Comparison of ENCODE assay signal across 19 mouse cellular contexts in genomic region chrX:167171281-167171680, GRCm38 (mm10). TPM values are rescaled to one million over a fixed set of nuclear protein-coding genes. Genes with fewer than 3 reads are reported as not detected.
DNase-seq lines count a peak whose midpoint lies in the region; ATAC-seq and TF ChIP-seq lines count a peak whose summit lies in the region.
"Had no signal": no experiment of that assay in that cellular context is flagged by ENCODE, and none has a peak within 500 bp of the region (broad histone marks: within the 10 kb centered on the region; RNA-seq: fewer than 3 reads in every experiment).

No protein-coding gene starts in this region.

- H3K27ac ChIP-seq in spleen, adult 2 months (ENCODE audit: insufficient read depth, low read length), result peak overlapping the region; percentile 5; the same call in 1 of the 2 replicates
- H3K27ac ChIP-seq in bone marrow macrophage, adult 2 months (ENCODE audit: insufficient read depth, low read depth, low read length), result peak overlapping the region; percentile 82
- H3K27ac ChIP-seq: embryonic facial prominence, embryonic 13.5 days; forebrain, embryonic 15.5 days; heart, embryonic 10.5 days; hindbrain, embryonic 13.5 days; hindbrain, postnatal 0 days had no signal

- no peak for TF ChIP-seq POLR2A in spleen, adult 2 months (IDR thresholded peaks at IDR 0.05; ENCODE audit: low read depth, low read length)
- TF ChIP-seq POLR2A in bone marrow macrophage, adult 2 months (IDR thresholded peaks at IDR 0.05; ENCODE audit: borderline replicate concordance, low read depth, low read length), result no peak

- TF ChIP-seq CTCF in spleen, adult 2 months (IDR thresholded peaks at IDR 0.05; ENCODE audit: extremely low read depth, insufficient read depth, insufficient read length, insufficient replicate concordance), result no peak
- TF ChIP-seq CTCF in bone marrow macrophage, adult 2 months (IDR thresholded peaks at IDR 0.05; ENCODE audit: low read depth, low read length), result no peak

- no peak for DNase-seq in spleen, adult 2 months (ENCODE audit: low read depth in 1 of 2, low spot score in 2 of 2)
- no peak for DNase-seq in spleen, postnatal 14 days (ENCODE audit: low spot score in 2 of 2)
- no peak for DNase-seq in gastrocnemius, postnatal 4 days (ENCODE audit: low spot score in 2 of 2)
- DNase-seq in right cerebral cortex, postnatal 14 days, result no peak
- DNase-seq: adrenal gland, adult 8-10 months; adrenal gland, postnatal 36 days; cerebellum, adult 11 months; cerebellum, adult 8-10 months; cerebellum, postnatal 25 days; gastrocnemius, postnatal 36 days; heart, postnatal 14 days had no signal

- H3K4me3 ChIP-seq in spleen, adult 2 months (ENCODE audit: extremely low read depth, insufficient read depth, insufficient read length), result no peak overlapping the region
- no peak overlapping the region for H3K4me3 ChIP-seq in bone marrow macrophage, adult 2 months (ENCODE audit: insufficient read depth, low read length)
- H3K4me3 ChIP-seq: embryonic facial prominence, embryonic 13.5 days; forebrain, embryonic 15.5 days; heart, embryonic 10.5 days; hindbrain, embryonic 13.5 days had no signal

- 54% methylated on average over 2 of the region's 2 CpGs for WGBS in spleen, adult 2 months

- H3K27me3 ChIP-seq in spleen, adult 2 months (ENCODE audit: control insufficient read depth, insufficient read depth, low read length), result no peaks in the 10 kb centered on the region
- H3K27me3 ChIP-seq: forebrain, embryonic 15.5 days had no signal

- H3K4me1 ChIP-seq in spleen, adult 2 months (ENCODE audit: control insufficient read depth, insufficient read depth, insufficient read length), result peaks cover 15% of the 10 kb centered on the region
- H3K4me1 ChIP-seq in bone marrow macrophage, adult 2 months (ENCODE audit: control insufficient read depth, insufficient read depth, low read length), result peaks cover 43% of the 10 kb centered on the region
- H3K4me1 ChIP-seq: embryonic facial prominence, embryonic 13.5 days; forebrain, embryonic 15.5 days; heart, embryonic 10.5 days; hindbrain, embryonic 13.5 days had no signal

- no peaks in the 10 kb centered on the region for H3K36me3 ChIP-seq in spleen, adult 2 months (ENCODE audit: control insufficient read depth, insufficient read depth, low read length)
- H3K36me3 ChIP-seq: embryonic facial prominence, embryonic 13.5 days; forebrain, embryonic 15.5 days; G1E; heart, embryonic 10.5 days; hindbrain, embryonic 13.5 days had no signal

- ATAC-seq in granulocyte monocyte progenitor cell, adult 5-6 weeks (replicated peaks; ENCODE audit: poor library complexity, severe bottlenecking), result peak; percentile 52
- ATAC-seq: forebrain, embryonic 15.5 days; hindbrain, postnatal 0 days had no signal

RNA-seq across cellular contexts. Expression of gene Tmsb4x, which starts 37.8 kb away (rescaled TPM):
- polyA plus RNA-seq in spleen, adult 2 months (2012; rRNA removed), result 327 and 363 TPM in 2 replicates
- polyA plus RNA-seq in bone marrow macrophage, adult 2 months (2012; ENCODE audit: insufficient read depth, insufficient read length, missing spikeins), result 12,467 and 14,564 TPM in 2 replicates
- total RNA-seq in granulocyte monocyte progenitor cell, adult 5-6 weeks (2014; fragmentation: Nextera tagmentation), result 2,489 and 3,033 TPM in 2 replicates
- 1,767 and 2,018 TPM in 2 replicates for total RNA-seq in granulocyte monocyte progenitor cell, adult 5-6 weeks (2017)
- 100 to 1,000 TPM; 754 to 847 TPM for total RNA-seq in gastrocnemius, postnatal 4 days (2021)
- polyA plus RNA-seq: G1E had no signal
